Mouse (Mus musculus) mammary gland, adult 2 months (tissue): ENCODE results near the gene Fut1. TPM values are rescaled to one million over a fixed set of nuclear protein-coding genes. Genes with fewer than 3 reads are reported as not detected.

Source experiments
- polyA plus RNA-seq: library from polyadenylated mRNA; depleted of rRNA; stranded (reverse); fragments of >200 nt; gene quantifications from 2 replicates; pipeline ENCODE4 v1.2.3, GENCODE M21; 2012; ENCODE audit warnings: low replicate concordance; rRNA removed

Gene Fut1
- polyA plus RNA-seq = 0.12 and 0.72 TPM in 2 replicates

GRCm38 (mm10) chr7:45617042-45617695 lies at the start of gene Fut1:
Gene Fut1, plus strand, starts transcription at chr7:45617289.

GRCm38 (mm10) chr7:45570103-45570741 lies 46.9 kb upstream of the Fut1 start, which contains the start of gene Bcat2:
Gene Bcat2, plus strand, starts transcription at chr7:45570153.

GRCm38 (mm10) chr7:45621443-45621842 lies 4.4 kb downstream of the Fut1 start, which contains the start of gene Izumo1:
Gene Izumo1, plus strand, starts transcription at chr7:45621811.

GRCm38 (mm10) chr7:45627261-45627660 lies 10.2 kb downstream of the Fut1 start, which contains the start of gene Rasip1:
Gene Rasip1, plus strand, starts transcription at chr7:45627488.

GRCm38 (mm10) chr7:45639561-45640027 lies 22.5 kb downstream of the Fut1 start, which contains the start of gene Mamstr:
Gene Mamstr, plus strand, starts transcription at chr7:45639977.

GRCm38 (mm10) chr7:45666161-45666560 lies 49.1 kb downstream of the Fut1 start, which contains the start of gene Fut2:
Gene Fut2, minus strand, starts transcription at chr7:45666394.

Other genes with a start within 250 kb of the Fut1 start
- gene Lin7b, start 246.7 kb upstream of the Fut1 start, polyA plus RNA-seq = 1.8 and 3.3 TPM in 2 replicates
- gene Snrnp70, start 221.5 kb upstream of the Fut1 start, polyA plus RNA-seq = 247 and 258 TPM in 2 replicates
- 0.63 and 29.9 TPM in 2 replicates for gene Kcna7, start 211.6 kb upstream of the Fut1 start, polyA plus RNA-seq
- 2.5 and 3.1 TPM in 2 replicates for gene Ntf5, start 203.6 kb upstream of the Fut1 start, polyA plus RNA-seq
- gene Lhb, start 196.5 kb upstream of the Fut1 start, polyA plus RNA-seq = 1.4 and 1.5 TPM in 2 replicates
- 137 and 248 TPM in 2 replicates for gene Gys1, start 182.4 kb upstream of the Fut1 start, polyA plus RNA-seq
- gene Ruvbl2, start 179.2 kb upstream of the Fut1 start, polyA plus RNA-seq = 51.4 and 66.8 TPM in 2 replicates
- gene Ftl1, start 157.4 kb upstream of the Fut1 start, polyA plus RNA-seq = 3,321 and 4,005 TPM in 2 replicates
- 92.1 and 140 TPM in 2 replicates for gene Bax, start 150.4 kb upstream of the Fut1 start, polyA plus RNA-seq
- gene Tulp2, start 135.4 kb upstream of the Fut1 start, polyA plus RNA-seq = 0.16 TPM in 1 of 2 replicates, not detected in the other
- 10.3 TPM in 1 of 2 replicates, not detected in the other for gene Gm45808, start 130.5 kb upstream of the Fut1 start, polyA plus RNA-seq
- 15.8 and 23.4 TPM in 2 replicates for gene Dhdh, start 128.5 kb upstream of the Fut1 start, polyA plus RNA-seq
- 431 and 432 TPM in 2 replicates for gene Nucb1, start 106.9 kb upstream of the Fut1 start, polyA plus RNA-seq
- 34.6 and 48.5 TPM in 2 replicates for gene Ppp1r15a, start 91.0 kb upstream of the Fut1 start, polyA plus RNA-seq
- gene Plekha4, start 91.0 kb upstream of the Fut1 start, polyA plus RNA-seq = 29.9 and 34.7 TPM in 2 replicates
- gene Hsd17b14, start 62.4 kb upstream of the Fut1 start, polyA plus RNA-seq = 4.9 and 5.8 TPM in 2 replicates
- 142 and 145 TPM in 2 replicates for gene Bcat2, start 47.1 kb upstream of the Fut1 start, polyA plus RNA-seq
- 0.67 and 0.88 TPM in 2 replicates for gene Fgf21, start 1.8 kb upstream of the Fut1 start, polyA plus RNA-seq
- gene Izumo1, start 4.5 kb downstream of the Fut1 start, polyA plus RNA-seq = 0.49 and 0.54 TPM in 2 replicates
- gene Rasip1, start 10.2 kb downstream of the Fut1 start, polyA plus RNA-seq = 32.4 and 54.6 TPM in 2 replicates
- 5.6 and 22.3 TPM in 2 replicates for gene Mamstr, start 22.7 kb downstream of the Fut1 start, polyA plus RNA-seq
- gene Fut2, start 49.1 kb downstream of the Fut1 start, polyA plus RNA-seq = 0.16 and 1.4 TPM in 2 replicates
- 0.72 and 2.4 TPM in 2 replicates for gene Ntn5, start 66.7 kb downstream of the Fut1 start, polyA plus RNA-seq
- gene Sec1, start 77.1 kb downstream of the Fut1 start, polyA plus RNA-seq = 0.72 and 0.76 TPM in 2 replicates
- 14.2 and 17.5 TPM in 2 replicates for gene Car11, start 82.6 kb downstream of the Fut1 start, polyA plus RNA-seq
- 57.0 and 110 TPM in 2 replicates for gene Dbp, start 87.8 kb downstream of the Fut1 start, polyA plus RNA-seq
- gene Rpl18, start 98.2 kb downstream of the Fut1 start, polyA plus RNA-seq = 1,150 and 1,812 TPM in 2 replicates
- 50.2 and 90.3 TPM in 2 replicates for gene Sphk2, start 100.7 kb downstream of the Fut1 start, polyA plus RNA-seq
- 1.9 and 3.4 TPM in 2 replicates for gene Fam83e, start 103.9 kb downstream of the Fut1 start, polyA plus RNA-seq
- gene Spaca4, start 108.5 kb downstream of the Fut1 start, polyA plus RNA-seq = 0.29 and 0.37 TPM in 2 replicates
- gene Lmtk3, start 166.4 kb downstream of the Fut1 start, polyA plus RNA-seq = 3.9 and 7.3 TPM in 2 replicates
- gene Sult2b1, start 167.4 kb downstream of the Fut1 start, polyA plus RNA-seq = 2.4 and 4.2 TPM in 2 replicates
- gene Cyth2, start 197.3 kb downstream of the Fut1 start, polyA plus RNA-seq = 30.1 and 42.3 TPM in 2 replicates
- 4.8 and 9.6 TPM in 2 replicates for gene Kcnj14, start 207.5 kb downstream of the Fut1 start, polyA plus RNA-seq
- 14.9 and 20.4 TPM in 2 replicates for gene Grwd1, start 213.7 kb downstream of the Fut1 start, polyA plus RNA-seq